Mouse (Mus musculus) stomach, postnatal 0 days (tissue): Measurements from ENCODE around the gene Plvap.

ENCODE experiments used
- CTCF ChIP-seq: IDR thresholded peaks from 2 replicates; pipeline ENCODE4 v1.5.1; 2016; ENCODE audit warnings: antibody characterized with exemption, low read depth, mild to moderate bottlenecking, moderate library complexity
- EP300 ChIP-seq: optimal IDR thresholded peaks from 2 replicates; pipeline ENCODE3; 2016; ENCODE audit warnings: antibody characterized with exemption

DNA sequence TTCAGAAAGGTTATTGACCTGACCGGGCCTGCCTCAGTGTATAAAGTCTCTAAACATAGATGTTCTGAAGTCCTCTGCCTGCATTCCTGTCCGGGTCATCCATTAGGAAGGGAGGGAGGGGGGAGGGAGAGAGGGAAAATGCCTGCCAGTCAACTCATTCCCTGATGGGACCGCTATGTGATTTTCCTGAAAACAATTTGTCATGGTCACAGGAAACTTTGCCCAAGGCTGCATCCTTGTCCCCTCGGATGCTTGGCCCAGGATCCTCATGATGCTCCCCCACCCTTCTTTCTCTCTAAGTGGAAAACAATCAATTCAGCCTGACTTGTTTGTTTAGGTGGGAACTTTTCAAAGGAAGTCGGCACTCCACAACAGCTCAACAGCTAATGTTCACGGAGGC, 5.2 kb upstream of the Plvap start:
- TF ChIP-seq CTCF (no peak), EP300 (no peak)
